Mouse (Mus musculus): ENCODE data around the gene Abl2.

GRCm38 (mm10) chr1:156537701-156538100 lies 20.9 kb upstream of the Abl2 start:
- no peak for TF ChIP-seq CTCF (IDR thresholded peaks at IDR 0.05; ENCODE audit: borderline replicate concordance, insufficient read depth, low read length)
- TF ChIP-seq POLR2A (IDR thresholded peaks at IDR 0.05; ENCODE audit: low read depth, low read length) = no peak

Data from embryonic fibroblast, embryonic 13.5 days (primary cell).